Mouse (Mus musculus) ZHBTc4 (cell line): ENCODE measurements at regions not wholly inside any gene's neighbourhood (a gene's known extent, or its start where the extent isn't known, plus 50 kb on each side); places are given as distances from the start of the nearest gene placed in this dataset.

Experiments
- DNase-seq: peaks from one replicate; pipeline ENCODE4 v3.0.0-alpha.2; 2011; ENCODE audit warnings: low read depth, low spot score

GRCm38 (mm10) chr8:26840745-26841680 lies 136.1 kb upstream of the Zfp703 start:
- DNase-seq = no peak

DNA sequence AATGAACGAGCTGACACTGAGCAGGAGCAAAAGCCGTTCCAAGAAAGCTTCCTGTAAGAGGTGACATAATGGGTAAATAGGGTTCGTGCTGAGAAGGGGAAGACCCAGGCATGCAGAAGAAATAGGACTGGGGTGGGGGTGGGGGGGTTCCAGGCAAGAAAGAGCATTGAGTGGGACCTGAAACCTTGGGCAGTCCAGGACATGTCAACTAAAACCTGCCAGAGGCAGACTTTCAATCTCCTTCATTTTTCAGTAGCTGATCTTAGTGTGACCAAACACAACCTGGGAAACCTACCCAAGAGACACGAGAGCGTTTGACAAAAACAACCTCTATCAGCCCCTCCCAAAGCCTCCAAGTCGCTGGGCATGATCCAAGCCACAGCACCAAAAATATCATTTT lies 133.4 kb upstream of the Zfp703 start:
- no peak for DNase-seq

DNA sequence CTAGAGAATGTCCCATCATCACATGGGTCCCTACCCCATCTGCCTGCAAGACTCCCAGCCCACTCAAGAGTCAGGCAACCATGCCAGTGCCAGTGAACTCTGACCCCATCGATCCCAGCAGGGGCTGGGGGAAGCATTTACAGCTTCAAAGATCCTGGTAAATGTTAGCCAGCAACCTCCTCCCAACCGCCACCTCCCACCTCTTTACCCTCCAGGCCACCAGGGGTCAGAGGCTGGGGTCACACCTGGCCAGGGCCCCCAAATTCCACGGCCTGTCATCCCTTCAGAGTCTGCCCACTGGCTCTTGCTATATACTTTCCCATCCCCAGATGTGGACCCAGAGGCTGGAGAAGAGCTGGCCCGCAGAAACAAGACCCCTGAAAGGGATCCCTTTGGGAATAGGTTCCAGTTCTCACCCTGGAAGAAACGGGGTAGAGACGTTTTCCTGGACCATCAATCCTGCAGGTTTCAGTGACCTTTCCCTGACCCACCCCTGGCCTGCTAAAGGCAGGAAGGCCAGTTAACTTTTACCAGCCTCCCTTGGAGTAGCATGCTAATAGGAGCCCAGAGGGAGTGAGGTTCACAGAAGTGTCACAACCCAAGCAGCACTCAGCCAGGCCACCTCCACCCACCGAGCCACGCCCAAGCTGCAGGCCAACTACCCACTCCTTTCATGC lies 132.9 kb upstream of the Zfp703 start:
- DNase-seq = no peak

DNA sequence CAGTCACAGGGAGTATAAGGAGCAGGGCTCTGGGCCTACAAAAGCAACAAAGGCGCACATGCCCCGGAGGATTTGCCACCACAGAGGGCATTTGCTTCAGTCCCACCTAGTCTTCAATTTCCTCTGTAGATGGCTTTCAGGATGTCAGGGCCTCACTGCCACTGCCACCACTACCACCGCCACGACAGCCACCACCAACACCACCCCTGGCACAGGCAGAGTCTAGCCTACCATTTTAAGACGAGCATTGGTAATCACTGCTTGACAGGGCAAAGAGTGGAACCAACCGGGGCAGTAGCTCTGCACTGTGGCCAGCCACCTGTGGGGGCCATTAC lies 132.3 kb upstream of the Zfp703 start:
- no peak for DNase-seq

DNA sequence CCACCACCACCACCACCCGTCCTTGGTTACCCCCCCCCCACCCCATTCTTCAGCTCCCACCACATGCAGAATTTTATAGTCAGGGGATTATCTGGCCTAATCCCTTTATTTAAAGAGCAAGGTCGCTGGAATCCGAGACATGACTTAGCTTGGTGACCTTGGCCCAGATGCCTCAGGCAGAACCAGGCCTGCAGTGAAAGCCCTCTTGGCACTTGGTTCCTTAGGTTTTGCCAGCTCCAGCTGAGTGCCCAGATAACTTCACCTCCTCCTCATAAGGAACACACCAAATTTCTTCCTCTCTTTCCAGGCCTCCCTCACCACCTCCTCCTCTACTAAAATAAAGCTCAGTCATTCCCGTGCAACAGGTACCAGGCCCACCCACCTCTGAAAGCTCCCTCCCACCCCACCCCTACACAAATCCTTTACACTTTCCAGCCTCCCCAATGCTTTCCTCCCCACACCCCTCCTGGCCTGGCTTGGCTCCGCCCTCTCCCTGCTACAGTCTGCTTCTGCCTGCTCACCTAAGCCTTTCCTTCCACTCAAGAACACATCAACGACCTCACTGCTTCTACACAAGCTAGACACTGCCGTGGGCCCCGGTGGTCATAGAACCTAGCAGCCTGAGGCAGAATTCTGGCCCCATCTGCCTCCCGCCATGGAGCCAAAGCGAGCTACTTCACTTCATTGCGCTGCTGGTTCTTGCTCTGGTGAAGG lies 131.5 kb upstream of the Zfp703 start:
- peak; percentile 59 for DNase-seq

GRCm38 (mm10) chr8:26847009-26847408 lies 130.1 kb upstream of the Zfp703 start:
- no peak for DNase-seq

DNA sequence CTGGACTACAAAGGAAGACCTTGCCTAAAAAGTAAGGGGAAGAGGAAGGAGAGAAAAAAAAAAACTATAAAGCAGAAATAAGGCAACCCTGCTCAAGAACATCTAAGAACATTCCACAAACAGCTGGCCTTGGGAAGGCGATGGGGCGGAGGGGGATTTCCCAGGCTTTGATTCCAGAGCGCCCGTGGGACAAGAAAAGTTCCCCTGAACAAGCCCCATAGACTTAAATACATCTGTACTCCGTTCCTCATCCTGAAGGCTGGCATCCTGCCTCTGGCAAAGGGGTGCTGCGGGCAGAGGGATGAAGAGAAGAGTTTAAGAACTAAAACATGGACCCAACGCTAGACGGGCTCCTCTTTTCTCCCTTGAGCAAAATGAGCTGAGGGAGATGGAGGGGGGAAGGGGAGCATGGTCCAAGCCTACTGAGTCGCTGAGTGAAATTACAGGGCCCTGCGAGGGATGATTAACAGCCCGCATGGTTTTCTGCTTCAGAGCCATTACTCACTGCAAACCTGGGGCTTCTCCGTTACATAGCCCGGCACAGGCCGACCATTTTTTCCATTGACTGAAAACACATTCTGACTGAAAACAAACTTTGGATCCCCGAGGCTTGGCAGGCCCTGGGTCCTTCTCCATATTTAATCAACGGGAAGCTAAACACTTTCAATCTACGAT lies 128.9 kb upstream of the Zfp703 start:
- DNase-seq = no peak

- no peak for DNase-seq
These were observed 128.0 kb upstream of the Zfp703 start for GRCm38 (mm10) chr8:26848955-26849684.

GRCm38 (mm10) chr8:26851871-26852800 lies 125.0 kb upstream of the Zfp703 start:
- no peak for DNase-seq

DNA sequence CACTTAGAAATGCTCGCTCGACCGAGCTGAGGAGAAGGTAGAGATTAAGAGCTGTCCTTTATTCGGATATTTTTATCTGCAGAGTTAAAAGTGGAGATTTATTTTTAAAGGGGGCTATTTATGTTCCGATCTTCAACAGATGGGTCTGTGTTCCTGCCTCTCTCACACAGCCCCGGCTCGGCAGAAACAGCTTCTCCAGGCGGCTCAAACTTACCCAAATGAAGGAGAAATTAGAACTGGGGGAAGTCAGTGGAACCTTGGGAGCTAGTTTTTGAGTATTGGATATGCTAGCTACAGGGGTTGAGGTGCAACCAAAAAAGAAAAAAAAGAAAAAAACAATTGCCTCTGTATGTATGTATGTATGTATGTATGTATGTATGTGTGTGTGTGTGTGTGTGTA lies 124.2 kb upstream of the Zfp703 start:
- no peak for DNase-seq

DNA sequence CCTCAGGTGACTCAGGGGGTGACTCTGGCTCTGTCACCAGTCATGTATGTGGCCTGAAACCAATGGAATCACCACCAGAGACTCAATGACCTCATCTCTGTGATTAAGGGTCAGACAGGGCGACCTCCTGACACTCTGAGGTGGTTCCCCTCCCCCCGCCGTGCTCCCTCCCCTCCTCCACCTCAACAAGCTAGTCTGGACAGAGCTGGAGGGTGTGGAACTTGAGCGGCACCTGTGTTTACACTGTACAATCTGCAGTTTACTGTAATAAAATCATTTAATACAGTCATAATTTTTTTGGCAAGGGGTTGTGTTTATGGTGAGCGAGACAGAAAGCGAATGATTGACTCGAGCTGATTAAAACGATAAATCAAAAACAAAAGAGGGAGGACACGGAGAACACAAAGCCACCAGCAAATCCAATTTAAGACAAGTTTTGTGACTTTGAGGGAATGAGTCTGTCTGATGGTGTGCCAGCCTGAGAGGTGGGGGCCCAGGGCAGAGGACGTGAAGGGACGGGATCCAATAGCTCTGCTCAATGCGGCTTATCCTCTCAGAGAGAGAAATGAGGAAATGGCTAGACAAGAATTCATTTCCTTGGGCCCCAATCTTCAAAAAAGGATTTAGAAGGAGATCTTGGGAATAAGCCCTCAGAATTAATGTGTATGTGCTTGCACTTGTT lies 122.4 kb upstream of the Zfp703 start:
- DNase-seq = no peak

DNA sequence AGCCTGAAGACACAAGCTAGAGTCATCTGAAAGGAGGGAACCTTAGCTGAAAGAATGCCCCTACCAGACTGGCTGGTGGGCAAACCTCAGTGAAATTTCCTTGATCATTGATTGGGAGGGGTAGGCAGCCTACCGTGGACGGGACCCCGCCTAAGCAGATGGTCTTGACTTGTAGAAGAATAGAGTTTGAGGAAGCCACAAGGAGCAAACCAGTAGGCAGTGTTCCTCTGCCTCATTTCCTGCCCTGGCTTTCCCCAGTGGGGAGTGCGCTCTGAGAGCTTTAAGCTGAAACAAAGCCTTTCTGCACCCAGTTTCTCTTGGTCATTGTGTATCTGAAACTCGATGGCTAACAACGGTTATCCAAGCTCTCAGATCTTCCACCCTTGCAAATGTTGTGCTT lies 121.9 kb upstream of the Zfp703 start:
- no peak for DNase-seq

GRCm38 (mm10) chr8:26864571-26864970 lies 112.6 kb upstream of the Zfp703 start:
- DNase-seq = no peak

- DNase-seq = no peak
These were observed 112.2 kb upstream of the Zfp703 start for GRCm38 (mm10) chr8:26864971-26865370.

DNA sequence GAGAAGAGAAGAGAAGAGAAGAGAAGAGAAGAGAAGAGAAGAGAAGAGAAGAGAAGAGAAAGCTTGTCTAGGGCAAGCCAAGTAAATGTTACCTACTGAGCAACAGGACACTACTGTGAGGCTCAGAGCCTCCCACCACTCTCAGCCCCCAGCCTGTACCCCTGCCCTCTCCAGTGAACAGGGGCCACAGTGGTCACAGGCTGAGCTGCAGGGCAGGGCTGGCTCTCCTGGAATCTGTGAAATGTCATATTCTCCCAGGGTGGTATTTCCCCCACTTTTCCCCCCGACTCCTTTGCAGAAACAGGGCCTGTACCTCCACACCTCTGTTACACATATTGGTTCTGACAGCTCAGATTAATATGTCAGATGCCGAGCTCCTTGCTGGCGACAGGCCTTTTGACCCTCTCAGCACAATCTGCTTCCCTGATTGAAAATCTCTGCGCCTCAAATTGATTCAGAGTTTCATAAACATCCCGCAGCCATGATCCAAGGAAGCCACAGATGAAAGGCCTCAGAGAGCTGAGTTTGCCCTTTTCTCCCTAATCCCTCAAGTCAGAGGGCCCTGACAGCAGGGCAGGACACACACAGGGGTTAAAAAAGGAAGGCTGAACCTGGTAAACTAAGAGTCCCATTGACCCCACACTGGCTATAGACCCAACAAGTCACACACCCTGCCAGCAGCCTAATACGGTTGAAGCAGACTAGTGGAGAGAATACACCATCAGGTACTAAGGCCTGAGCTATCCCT lies 108.8 kb upstream of the Zfp703 start:
- no peak for DNase-seq

- no peak for DNase-seq
These were observed 108.3 kb upstream of the Zfp703 start for GRCm38 (mm10) chr8:26868849-26869110.

DNA sequence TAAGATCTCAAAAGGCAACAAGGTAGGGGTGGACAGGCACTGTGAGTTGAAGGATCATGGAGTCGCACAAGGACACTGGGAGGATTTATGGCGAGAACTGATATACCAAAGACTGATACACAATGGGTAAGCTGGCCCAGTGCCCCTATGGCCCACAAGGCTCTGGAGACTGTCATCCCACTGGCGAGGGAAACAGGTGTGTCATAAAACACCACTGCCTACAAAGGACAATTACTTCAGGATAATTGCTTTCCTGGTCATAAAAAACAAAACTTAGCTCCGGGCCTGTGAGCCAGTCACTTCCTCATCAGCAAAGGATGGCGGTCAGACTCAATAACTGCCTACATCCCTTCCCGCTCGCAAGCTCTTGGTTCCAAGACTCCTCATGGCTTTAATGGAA lies 105.3 kb upstream of the Zfp703 start:
- no peak for DNase-seq

DNA sequence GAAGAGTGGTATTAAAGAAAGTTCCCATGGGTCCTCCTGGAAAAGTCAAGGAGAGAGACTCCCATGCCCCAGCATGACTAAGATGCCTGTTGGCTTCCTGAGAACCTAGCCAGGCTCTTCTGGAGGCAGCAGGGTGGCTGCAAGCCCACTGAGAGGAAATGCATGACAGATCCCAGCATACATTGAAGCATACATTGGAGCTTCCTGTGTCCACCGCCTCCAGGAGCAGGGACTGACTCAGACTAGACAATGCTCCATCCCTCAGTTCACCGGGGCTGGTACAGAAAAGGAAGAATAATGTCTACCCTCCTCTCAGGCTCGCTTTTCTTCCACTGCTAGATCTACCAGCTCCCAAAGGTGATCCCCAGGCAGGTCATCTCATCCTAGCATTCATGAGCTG lies 104.7 kb upstream of the Zfp703 start:
- no peak for DNase-seq

- no peak for DNase-seq
These were observed 104.3 kb upstream of the Zfp703 start for GRCm38 (mm10) chr8:26872815-26873214.
